Mouse (Mus musculus): Measurements from ENCODE around the gene Mei1. TPM values are rescaled to one million over a fixed set of nuclear protein-coding genes. Genes with fewer than 3 reads are reported as not detected.

Mei1 gene
- polyA plus RNA-seq, 1 experiment from 2014 or later: not detected

GRCm38 (mm10) chr15:82140355-82140754 lies 70.6 kb downstream of the Mei1 start:
- Histone ChIP-seq H3K9ac (no peak overlapping the region), H3K27me3 (no peaks in the 10 kb centered on the region), H3K4me2 (no peak overlapping the region), H3K4me3 (no peak overlapping the region), H3K36me3 (peaks cover 25% of the 10 kb centered on the region), H3K4me1 (peaks cover under 1% of the 10 kb centered on the region; the same call in 1 of the 2 replicates), H3K9me3 (no peaks in the 10 kb centered on the region), H3K27ac (no peak overlapping the region)
- no peak for ATAC-seq (ENCODE audit: insufficient number of reproducible peaks, insufficient read depth, low FRiP score, low TSS enrichment, low read depth)
- WGBS: 84% methylated on average over 3 of the region's 3 CpGs

- Histone ChIP-seq H3K4me2 (no peak overlapping the region), H3K9ac (no peak overlapping the region), H3K4me3 (no peak overlapping the region), H3K36me3 (peaks cover 22% of the 10 kb centered on the region), H3K27me3 (no peaks in the 10 kb centered on the region), H3K4me1 (peaks cover 20% of the 10 kb centered on the region), H3K9me3 (no peaks in the 10 kb centered on the region), H3K27ac (no peak overlapping the region)
- ATAC-seq (ENCODE audit: insufficient number of reproducible peaks, insufficient read depth, low FRiP score, low TSS enrichment, low read depth): no peak
- WGBS: 95% methylated on average over 5 of the region's 5 CpGs
Measured at GRCm38 (mm10) chr15:82144157-82144556, 74.4 kb downstream of the Mei1 start.

GRCm38 (mm10) chr15:82145408-82145807 lies 75.6 kb downstream of the Mei1 start:
- WGBS: 42% methylated on average over 2 of the region's 2 CpGs
- peak overlapping the region; percentile 97 for H3K27ac ChIP-seq
- peaks cover 17% of the 10 kb centered on the region for H3K36me3 ChIP-seq
- no peaks in the 10 kb centered on the region for H3K27me3 ChIP-seq
- H3K4me3 ChIP-seq: no peak overlapping the region
- H3K4me2 ChIP-seq: no peak overlapping the region
- peaks cover 28% of the 10 kb centered on the region for H3K4me1 ChIP-seq
- no peaks in the 10 kb centered on the region for H3K9me3 ChIP-seq
- no peak overlapping the region; the same call in 1 of the 2 replicates for H3K9ac ChIP-seq
- ATAC-seq (ENCODE audit: insufficient number of reproducible peaks, insufficient read depth, low FRiP score, low TSS enrichment, low read depth): no peak

- Histone ChIP-seq H3K27me3 (no peaks in the 10 kb centered on the region), H3K9ac (peak overlapping the region; percentile 53; the same call in 1 of the 2 replicates), H3K9me3 (no peaks in the 10 kb centered on the region), H3K4me3 (peak overlapping the region; percentile 84), H3K27ac (peak overlapping the region; percentile 97), H3K36me3 (peaks cover 14% of the 10 kb centered on the region), H3K4me1 (peaks cover 32% of the 10 kb centered on the region), H3K4me2 (peak overlapping the region; percentile 55)
- WGBS: 15% methylated on average over 11 of the region's 11 CpGs
- no peak; the same call in 1 of the 2 replicates for ATAC-seq (ENCODE audit: insufficient number of reproducible peaks, insufficient read depth, low FRiP score, low TSS enrichment, low read depth)
Measured at GRCm38 (mm10) chr15:82145851-82146769, 76.3 kb downstream of the Mei1 start.

GRCm38 (mm10) chr15:82146770-82147610 lies 77.2 kb downstream of the Mei1 start, which contains the start of gene Srebf2:
Gene Srebf2 (plus strand): TSS chr15:82147181.
- ATAC-seq (ENCODE audit: insufficient number of reproducible peaks, insufficient read depth, low FRiP score, low TSS enrichment, low read depth): peak; percentile 96
- Histone ChIP-seq H3K27ac (peak within 1 kb of the TSS; percentile 97), H3K9me3 (no peaks in the 10 kb centered on the region), H3K36me3 (peaks cover 5% of the 10 kb centered on the region; the same call in 1 of the 2 replicates), H3K4me1 (peaks cover 35% of the 10 kb centered on the region), H3K4me2 (peak within 1 kb of the TSS; percentile 70), H3K9ac (peak within 1 kb of the TSS; percentile 92), H3K4me3 (peak within 1 kb of the TSS; percentile 84), H3K27me3 (no peaks in the 10 kb centered on the region)
- WGBS: 0% methylated on average over 72 of the region's 79 CpGs

GRCm38 (mm10) chr15:82147611-82148111 lies 77.9 kb downstream of the Mei1 start:
- Histone ChIP-seq H3K27ac (peak overlapping the region; percentile 97), H3K4me2 (peak overlapping the region; percentile 70), H3K9me3 (no peaks in the 10 kb centered on the region), H3K9ac (peak overlapping the region; percentile 92), H3K4me3 (peak overlapping the region; percentile 84), H3K27me3 (no peaks in the 10 kb centered on the region), H3K36me3 (peaks cover 5% of the 10 kb centered on the region; the same call in 1 of the 2 replicates), H3K4me1 (peaks cover 42% of the 10 kb centered on the region)
- no peak for ATAC-seq (ENCODE audit: insufficient number of reproducible peaks, insufficient read depth, low FRiP score, low TSS enrichment, low read depth)
- 1% methylated on average over 50 of the region's 50 CpGs for WGBS

GRCm38 (mm10) chr15:82148510-82148911 lies 78.7 kb downstream of the Mei1 start:
- no peaks in the 10 kb centered on the region for H3K27me3 ChIP-seq
- WGBS: 29% methylated on average over 9 of the region's 9 CpGs
- peaks cover 48% of the 10 kb centered on the region for H3K4me1 ChIP-seq
- H3K36me3 ChIP-seq: peaks cover 6% of the 10 kb centered on the region; the same call in 1 of the 2 replicates
- H3K27ac ChIP-seq: peak overlapping the region; percentile 97; the same call in 1 of the 2 replicates
- H3K4me3 ChIP-seq: peak overlapping the region; percentile 84
- peak overlapping the region; percentile 70 for H3K4me2 ChIP-seq
- no peak for ATAC-seq (ENCODE audit: insufficient number of reproducible peaks, insufficient read depth, low FRiP score, low TSS enrichment, low read depth)
- H3K9me3 ChIP-seq: no peaks in the 10 kb centered on the region
- peak overlapping the region; percentile 92 for H3K9ac ChIP-seq

GRCm38 (mm10) chr15:82150042-82150441 lies 80.2 kb downstream of the Mei1 start:
- Histone ChIP-seq H3K4me3 (no peak overlapping the region), H3K27ac (no peak overlapping the region), H3K4me1 (peaks cover 55% of the 10 kb centered on the region), H3K9ac (no peak overlapping the region), H3K4me2 (no peak overlapping the region), H3K9me3 (no peaks in the 10 kb centered on the region), H3K27me3 (no peaks in the 10 kb centered on the region), H3K36me3 (peaks cover 9% of the 10 kb centered on the region; the same call in 1 of the 2 replicates)
- no peak for ATAC-seq (ENCODE audit: insufficient number of reproducible peaks, insufficient read depth, low FRiP score, low TSS enrichment, low read depth)

GRCm38 (mm10) chr15:82151176-82151575 lies 81.4 kb downstream of the Mei1 start:
- Histone ChIP-seq H3K4me2 (no peak overlapping the region), H3K27me3 (no peaks in the 10 kb centered on the region), H3K4me1 (peaks cover 46% of the 10 kb centered on the region), H3K36me3 (peaks cover 9% of the 10 kb centered on the region; the same call in 1 of the 2 replicates), H3K4me3 (no peak overlapping the region), H3K9ac (no peak overlapping the region), H3K27ac (no peak overlapping the region), H3K9me3 (no peaks in the 10 kb centered on the region)
- no peak for ATAC-seq (ENCODE audit: insufficient number of reproducible peaks, insufficient read depth, low FRiP score, low TSS enrichment, low read depth)
- 87% methylated on average over 4 of the region's 4 CpGs for WGBS

GRCm38 (mm10) chr15:82152022-82152421 lies 82.2 kb downstream of the Mei1 start:
- no peak overlapping the region for H3K9ac ChIP-seq
- peak overlapping the region; percentile 64; the same call in 1 of the 2 replicates for H3K27ac ChIP-seq

GRCm38 (mm10) chr15:82152435-82152834 lies 82.6 kb downstream of the Mei1 start:
- Histone ChIP-seq H3K9me3 (no peaks in the 10 kb centered on the region), H3K36me3 (peaks cover 12% of the 10 kb centered on the region; the same call in 1 of the 2 replicates), H3K4me1 (peaks cover 45% of the 10 kb centered on the region), H3K27ac (peak overlapping the region; percentile 64; the same call in 1 of the 2 replicates), H3K4me3 (no peak overlapping the region; the same call in 1 of the 2 replicates), H3K9ac (no peak overlapping the region), H3K4me2 (peak overlapping the region; percentile 27; the same call in 1 of the 2 replicates), H3K27me3 (no peaks in the 10 kb centered on the region)
- WGBS: 75% methylated on average over 7 of the region's 7 CpGs
- ATAC-seq (ENCODE audit: insufficient number of reproducible peaks, insufficient read depth, low FRiP score, low TSS enrichment, low read depth): no peak

More at GRCm38 (mm10) chr15:82152022-82152421, 82.2 kb downstream of the Mei1 start:
- ATAC-seq (ENCODE audit: insufficient number of reproducible peaks, insufficient read depth, low FRiP score, low TSS enrichment, low read depth): no peak
- Histone ChIP-seq H3K36me3 (peaks cover 12% of the 10 kb centered on the region; the same call in 1 of the 2 replicates), H3K4me2 (peak overlapping the region; percentile 27; the same call in 1 of the 2 replicates), H3K4me1 (peaks cover 43% of the 10 kb centered on the region), H3K9me3 (no peaks in the 10 kb centered on the region), H3K4me3 (no peak overlapping the region; the same call in 1 of the 2 replicates), H3K27me3 (no peaks in the 10 kb centered on the region)
- 76% methylated on average over 12 of the region's 12 CpGs for WGBS

All from embryonic facial prominence, embryonic 13.5 days (tissue).